Mouse (Mus musculus): ENCODE measurements around the gene Gm13277. TPM values are rescaled to one million over a fixed set of nuclear protein-coding genes. Genes with fewer than 3 reads are reported as not detected.

Gene Gm13277
- polyA plus RNA-seq, 1 experiment from 2014 or later: not detected

Other genes with a start within 250 kb of the Gm13277 start
- gene Ifna15, start 230.4 kb upstream of the Gm13277 start, polyA plus RNA-seq (2015; fragmentation: Nextera tagmentation; extraction: Ambion mirVana): not detected in 2 replicates
- gene Ifna14, start 216.8 kb upstream of the Gm13277 start, polyA plus RNA-seq (2015; fragmentation: Nextera tagmentation; extraction: Ambion mirVana): not detected in 2 replicates
- gene Ifna9, start 196.2 kb upstream of the Gm13277 start, polyA plus RNA-seq (2015; fragmentation: Nextera tagmentation; extraction: Ambion mirVana): not detected in 2 replicates
- not detected in 2 replicates for gene Ifna12, start 185.3 kb upstream of the Gm13277 start, polyA plus RNA-seq (2015; fragmentation: Nextera tagmentation; extraction: Ambion mirVana)
- gene C87499, start 154.2 kb upstream of the Gm13277 start, polyA plus RNA-seq (2015; fragmentation: Nextera tagmentation; extraction: Ambion mirVana): not detected in 2 replicates
- not detected in 2 replicates for gene Ifna13, start 144.2 kb upstream of the Gm13277 start, polyA plus RNA-seq (2015; fragmentation: Nextera tagmentation; extraction: Ambion mirVana)
- not detected in 2 replicates for gene Ifna16, start 111.7 kb upstream of the Gm13277 start, polyA plus RNA-seq (2015; fragmentation: Nextera tagmentation; extraction: Ambion mirVana)
- not detected in 2 replicates for gene Ifna2, start 104.7 kb upstream of the Gm13277 start, polyA plus RNA-seq (2015; fragmentation: Nextera tagmentation; extraction: Ambion mirVana)
- gene Ifnab, start 97.3 kb upstream of the Gm13277 start, polyA plus RNA-seq (2015; fragmentation: Nextera tagmentation; extraction: Ambion mirVana): not detected in 2 replicates
- 0.56 and 1.1 TPM in 2 replicates for gene Gm26566, start 66.8 kb upstream of the Gm13277 start, polyA plus RNA-seq (2015; fragmentation: Nextera tagmentation; extraction: Ambion mirVana)
- gene Klhl9, start 66.2 kb upstream of the Gm13277 start, polyA plus RNA-seq (2015; fragmentation: Nextera tagmentation; extraction: Ambion mirVana): 93.3 and 105 TPM in 2 replicates
- gene Gm13271, start 33.8 kb upstream of the Gm13277 start, polyA plus RNA-seq (2015; fragmentation: Nextera tagmentation; extraction: Ambion mirVana): not detected in 2 replicates
- gene Gm13283, start 28.5 kb upstream of the Gm13277 start, polyA plus RNA-seq (2015; fragmentation: Nextera tagmentation; extraction: Ambion mirVana): 0.36 and 0.60 TPM in 2 replicates
- gene Gm13290, start 14.8 kb upstream of the Gm13277 start, polyA plus RNA-seq (2015; fragmentation: Nextera tagmentation; extraction: Ambion mirVana): 0.76 and 0.87 TPM in 2 replicates
- not detected in 2 replicates for gene Gm13289, start 11.7 kb upstream of the Gm13277 start, polyA plus RNA-seq (2015; fragmentation: Nextera tagmentation; extraction: Ambion mirVana)
- gene Gm13272, start 8.8 kb upstream of the Gm13277 start, polyA plus RNA-seq (2015; fragmentation: Nextera tagmentation; extraction: Ambion mirVana): not detected in 2 replicates
- gene Ifnz, start 6.5 kb upstream of the Gm13277 start, polyA plus RNA-seq (2015; fragmentation: Nextera tagmentation; extraction: Ambion mirVana): 0.26 and 0.37 TPM in 2 replicates
- gene Gm13276, start 2.9 kb upstream of the Gm13277 start, polyA plus RNA-seq (2015; fragmentation: Nextera tagmentation; extraction: Ambion mirVana): not detected in 2 replicates
- gene Gm13278, start 2.9 kb downstream of the Gm13277 start, polyA plus RNA-seq (2015; fragmentation: Nextera tagmentation; extraction: Ambion mirVana): not detected in 2 replicates
- gene Gm13275, start 5.9 kb downstream of the Gm13277 start, polyA plus RNA-seq (2015; fragmentation: Nextera tagmentation; extraction: Ambion mirVana): not detected in 2 replicates
- gene Gm13279, start 8.8 kb downstream of the Gm13277 start, polyA plus RNA-seq (2015; fragmentation: Nextera tagmentation; extraction: Ambion mirVana): not detected in 2 replicates
- gene Gm13285, start 11.0 kb downstream of the Gm13277 start, polyA plus RNA-seq (2015; fragmentation: Nextera tagmentation; extraction: Ambion mirVana): 0.93 and 1.4 TPM in 2 replicates
- gene Gm13287, start 14.6 kb downstream of the Gm13277 start, polyA plus RNA-seq (2015; fragmentation: Nextera tagmentation; extraction: Ambion mirVana): 0.36 TPM in 1 of 2 replicates, not detected in the other
- gene Gm13288, start 16.9 kb downstream of the Gm13277 start, polyA plus RNA-seq (2015; fragmentation: Nextera tagmentation; extraction: Ambion mirVana): 0.15 TPM in 1 of 2 replicates, not detected in the other
- not detected in 2 replicates for gene Ifna7, start 27.6 kb downstream of the Gm13277 start, polyA plus RNA-seq (2015; fragmentation: Nextera tagmentation; extraction: Ambion mirVana)
- gene Ifna11, start 31.3 kb downstream of the Gm13277 start, polyA plus RNA-seq (2015; fragmentation: Nextera tagmentation; extraction: Ambion mirVana): not detected in 2 replicates
- not detected in 2 replicates for gene Ifna6, start 38.8 kb downstream of the Gm13277 start, polyA plus RNA-seq (2015; fragmentation: Nextera tagmentation; extraction: Ambion mirVana)
- gene Ifna5, start 46.9 kb downstream of the Gm13277 start, polyA plus RNA-seq (2015; fragmentation: Nextera tagmentation; extraction: Ambion mirVana): not detected in 2 replicates
- gene Ifna4, start 53.2 kb downstream of the Gm13277 start, polyA plus RNA-seq (2015; fragmentation: Nextera tagmentation; extraction: Ambion mirVana): not detected in 2 replicates
- gene Ifna1, start 61.5 kb downstream of the Gm13277 start, polyA plus RNA-seq (2015; fragmentation: Nextera tagmentation; extraction: Ambion mirVana): not detected in 2 replicates
- gene Ifne, start 91.6 kb downstream of the Gm13277 start, polyA plus RNA-seq (2015; fragmentation: Nextera tagmentation; extraction: Ambion mirVana): not detected in 2 replicates

Measured in limb, embryonic 15.5 days (tissue).